Mouse (Mus musculus): ENCODE results near the gene Stx2.

GRCm38 (mm10) chr5:128947093-128947492 lies 61.3 kb downstream of the Stx2 start:
- TF ChIP-seq CTCF (IDR thresholded peaks at IDR 0.05; ENCODE audit: extremely low read depth, insufficient read depth, low read length) (peak; percentile 45), POLR2A (IDR thresholded peaks at IDR 0.05; ENCODE audit: extremely low read depth, insufficient read depth, low read length) (no peak)
